Mouse (Mus musculus): ENCODE measurements at regions not wholly inside any gene's neighbourhood (a gene's known extent, or its start where the extent isn't known, plus 50 kb on each side); places are given as distances from the start of the nearest gene placed in this dataset.

DNA sequence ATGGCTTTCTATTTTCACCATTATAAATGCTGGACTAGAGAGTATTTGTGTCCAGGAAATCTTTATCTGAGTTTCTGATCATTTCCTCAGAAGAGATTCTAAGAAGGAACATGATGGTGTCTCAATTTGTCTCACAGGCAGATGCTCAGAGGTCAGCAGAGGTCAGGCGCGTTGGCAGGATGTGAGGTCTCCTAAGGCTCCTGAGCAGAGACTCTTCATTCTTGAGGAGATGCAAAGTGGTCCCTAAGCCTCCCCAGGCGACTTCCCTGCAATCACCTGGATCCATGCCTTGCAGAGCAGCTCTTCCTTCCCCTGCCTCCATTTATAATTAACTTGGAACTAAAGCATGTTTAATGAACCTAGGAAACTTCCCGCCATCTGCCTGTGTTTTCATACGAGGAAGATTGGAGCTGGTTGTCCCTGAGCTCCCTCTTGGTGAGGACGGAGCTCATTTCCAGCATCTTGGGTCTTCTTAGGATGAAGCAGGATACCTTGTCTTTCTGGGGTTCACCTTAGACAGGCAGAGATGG is 71.8 kb downstream of the Arf2 start:
- ATAC-seq (replicated peaks; ENCODE audit: low FRiP score, low read depth), result no peak
- H3K9ac ChIP-seq (ENCODE audit: low read depth, low read length), result no peak overlapping the region
- H3K4me2 ChIP-seq (ENCODE audit: low read length), result no peak overlapping the region
- no peaks in the 10 kb centered on the region for H3K4me1 ChIP-seq (replicated peaks; ENCODE audit: insufficient read depth, low read length)
- WGBS, result 61% methylated on average over 6 of the region's 6 CpGs
- H3K27ac ChIP-seq, result no peak overlapping the region
- no peaks in the 10 kb centered on the region for H3K36me3 ChIP-seq (ENCODE audit: insufficient read depth, low read length)
- TF ChIP-seq CTCF (IDR thresholded peaks at IDR 0.05; ENCODE audit: low read depth), result no peak
- H3K9me3 ChIP-seq (replicated peaks; ENCODE audit: low read length), result no peaks in the 10 kb centered on the region
- no peaks in the 10 kb centered on the region for H3K27me3 ChIP-seq (ENCODE audit: insufficient read depth, low read length)
- DNase-seq (ENCODE audit: low spot score), result no peak
- H3K4me3 ChIP-seq (replicated peaks; ENCODE audit: low read depth, low read length), result no peak overlapping the region

DNA sequence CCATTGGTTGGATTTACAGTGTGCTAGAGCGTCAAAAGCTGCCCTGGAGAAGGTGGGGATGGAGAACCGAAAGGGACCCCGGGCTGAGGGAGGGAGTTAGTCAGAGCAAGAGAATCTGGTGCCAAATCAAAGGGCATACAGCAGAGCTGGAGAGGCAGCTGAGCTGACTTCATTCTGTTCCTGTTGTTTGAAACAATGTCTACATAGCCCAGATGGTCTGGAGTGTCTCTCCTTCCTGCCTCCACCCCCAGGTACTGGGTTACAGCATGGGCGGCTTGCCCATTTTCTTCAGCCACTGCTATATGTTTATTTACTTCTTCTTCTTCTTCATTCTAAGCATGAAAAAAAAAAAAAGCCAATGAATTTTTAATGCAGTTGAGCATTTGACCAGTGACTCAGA is 78.7 kb downstream of the Arf2 start:
- WGBS, result 82% methylated on average over 4 of the region's 4 CpGs
- H3K9ac ChIP-seq (ENCODE audit: low read depth, low read length), result no peak overlapping the region
- H3K4me2 ChIP-seq (ENCODE audit: low read length), result no peak overlapping the region
- no peaks in the 10 kb centered on the region for H3K27me3 ChIP-seq (ENCODE audit: insufficient read depth, low read length)
- no peak for ATAC-seq (replicated peaks; ENCODE audit: low FRiP score, low read depth)
- H3K4me3 ChIP-seq (replicated peaks; ENCODE audit: low read depth, low read length), result no peak overlapping the region
- H3K36me3 ChIP-seq (ENCODE audit: insufficient read depth, low read length), result no peaks in the 10 kb centered on the region
- H3K4me1 ChIP-seq (replicated peaks; ENCODE audit: insufficient read depth, low read length), result no peaks in the 10 kb centered on the region
- TF ChIP-seq CTCF (IDR thresholded peaks at IDR 0.05; ENCODE audit: low read depth), result no peak
- H3K27ac ChIP-seq, result no peak overlapping the region
- DNase-seq (ENCODE audit: low spot score), result no peak
- no peaks in the 10 kb centered on the region for H3K9me3 ChIP-seq (replicated peaks; ENCODE audit: low read length)

DNA sequence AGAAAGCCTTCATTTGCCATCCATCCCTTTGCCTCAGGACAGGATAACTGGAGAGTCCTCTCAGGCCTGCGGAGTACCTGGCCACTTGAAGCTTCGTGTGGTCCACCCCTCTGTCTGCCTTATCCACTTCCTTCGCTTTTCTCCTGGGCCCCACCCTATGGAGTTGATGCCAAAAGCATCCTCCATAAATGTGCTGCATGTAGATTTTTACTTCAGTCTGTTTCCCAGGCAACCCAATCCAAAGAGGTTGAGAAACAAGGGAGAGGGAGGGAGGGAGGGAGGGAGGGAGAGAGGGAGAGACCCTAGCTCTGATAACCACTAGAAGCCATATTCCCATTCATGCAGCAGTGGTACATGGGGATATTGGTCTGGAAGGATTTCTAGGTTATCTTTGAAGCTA is 80.7 kb upstream of the Crhr1 start:
- H3K27ac ChIP-seq, result no peak overlapping the region
- H3K4me3 ChIP-seq (replicated peaks; ENCODE audit: low read depth, low read length), result no peak overlapping the region
- no peaks in the 10 kb centered on the region for H3K36me3 ChIP-seq (ENCODE audit: insufficient read depth, low read length)
- no peak for TF ChIP-seq CTCF (IDR thresholded peaks at IDR 0.05; ENCODE audit: low read depth)
- DNase-seq (ENCODE audit: low spot score) (no peak), ATAC-seq (replicated peaks; ENCODE audit: low FRiP score, low read depth) (no peak)
- 91% methylated on average over 3 of the region's 3 CpGs for WGBS
- H3K4me1 ChIP-seq (replicated peaks; ENCODE audit: insufficient read depth, low read length), result no peaks in the 10 kb centered on the region
- H3K9me3 ChIP-seq (replicated peaks; ENCODE audit: low read length), result no peaks in the 10 kb centered on the region
- H3K27me3 ChIP-seq (ENCODE audit: insufficient read depth, low read length), result no peaks in the 10 kb centered on the region
- no peak overlapping the region for H3K4me2 ChIP-seq (ENCODE audit: low read length)
- no peak overlapping the region for H3K9ac ChIP-seq (ENCODE audit: low read depth, low read length)

DNA sequence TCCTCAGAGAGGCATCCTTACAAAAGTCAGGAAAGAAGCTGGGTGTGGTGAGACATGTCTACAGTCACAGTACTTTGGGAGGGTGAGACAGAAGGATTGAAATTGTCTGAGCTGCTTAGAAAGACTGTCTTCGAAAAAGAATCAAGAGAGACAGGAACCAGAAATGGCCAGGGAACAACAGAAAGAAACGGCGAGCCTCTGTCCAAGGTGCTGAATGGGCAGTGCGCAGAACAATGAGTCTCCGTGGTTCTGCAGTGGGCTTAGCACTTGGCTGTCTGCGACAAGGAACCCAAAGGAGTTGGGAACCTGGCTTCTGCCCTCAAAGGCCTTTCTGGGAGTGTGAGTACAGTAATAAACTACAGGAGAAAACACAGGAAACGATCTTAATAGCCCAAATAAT is 79.4 kb upstream of the Crhr1 start:
- DNase-seq (ENCODE audit: low spot score), result peak; percentile 79
- H3K4me3 ChIP-seq (replicated peaks; ENCODE audit: low read depth, low read length), result no peak overlapping the region
- ATAC-seq (replicated peaks; ENCODE audit: low FRiP score, low read depth), result no peak
- H3K9me3 ChIP-seq (replicated peaks; ENCODE audit: low read length), result no peaks in the 10 kb centered on the region
- H3K36me3 ChIP-seq (ENCODE audit: insufficient read depth, low read length), result no peaks in the 10 kb centered on the region
- 21% methylated on average over 7 of the region's 7 CpGs for WGBS
- TF ChIP-seq CTCF (IDR thresholded peaks at IDR 0.05; ENCODE audit: low read depth), result no peak
- no peaks in the 10 kb centered on the region for H3K27me3 ChIP-seq (ENCODE audit: insufficient read depth, low read length)
- no peaks in the 10 kb centered on the region for H3K4me1 ChIP-seq (replicated peaks; ENCODE audit: insufficient read depth, low read length)
- H3K4me2 ChIP-seq (ENCODE audit: low read length), result no peak overlapping the region
- H3K9ac ChIP-seq (ENCODE audit: low read depth, low read length), result no peak overlapping the region
- no peak overlapping the region for H3K27ac ChIP-seq

DNA sequence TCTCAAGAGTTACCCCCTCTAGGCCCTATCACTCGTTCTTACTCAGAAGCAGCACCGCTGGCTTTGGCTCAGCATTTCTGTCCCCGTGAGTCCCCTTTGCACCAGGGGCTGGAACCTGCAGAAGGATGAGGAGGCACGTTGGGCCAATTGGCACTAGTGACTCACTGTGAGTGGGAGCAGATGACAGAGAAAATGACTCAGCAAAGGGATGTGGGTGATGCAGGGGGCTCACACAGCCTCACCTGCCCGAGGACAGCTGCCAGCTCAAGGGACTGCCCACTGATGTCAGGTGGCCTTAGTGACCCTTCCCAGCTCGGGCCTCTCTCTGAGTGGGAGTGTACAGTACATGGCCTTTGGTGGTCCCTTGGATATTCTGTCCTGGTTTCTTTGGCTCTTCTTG is 76.7 kb upstream of the Crhr1 start:
- Histone ChIP-seq H3K27ac (no peak overlapping the region), H3K27me3 (ENCODE audit: insufficient read depth, low read length) (no peaks in the 10 kb centered on the region), H3K9me3 (replicated peaks; ENCODE audit: low read length) (no peaks in the 10 kb centered on the region), H3K4me2 (ENCODE audit: low read length) (no peak overlapping the region), H3K36me3 (ENCODE audit: insufficient read depth, low read length) (no peaks in the 10 kb centered on the region), H3K9ac (ENCODE audit: low read depth, low read length) (no peak overlapping the region), H3K4me3 (replicated peaks; ENCODE audit: low read depth, low read length) (no peak overlapping the region), H3K4me1 (replicated peaks; ENCODE audit: insufficient read depth, low read length) (no peaks in the 10 kb centered on the region)
- ATAC-seq (replicated peaks; ENCODE audit: low FRiP score, low read depth), result no peak
- no peak for DNase-seq (ENCODE audit: low spot score)
- WGBS, result 71% methylated on average over 6 of the region's 6 CpGs
- TF ChIP-seq CTCF (IDR thresholded peaks at IDR 0.05; ENCODE audit: low read depth), result no peak

DNA sequence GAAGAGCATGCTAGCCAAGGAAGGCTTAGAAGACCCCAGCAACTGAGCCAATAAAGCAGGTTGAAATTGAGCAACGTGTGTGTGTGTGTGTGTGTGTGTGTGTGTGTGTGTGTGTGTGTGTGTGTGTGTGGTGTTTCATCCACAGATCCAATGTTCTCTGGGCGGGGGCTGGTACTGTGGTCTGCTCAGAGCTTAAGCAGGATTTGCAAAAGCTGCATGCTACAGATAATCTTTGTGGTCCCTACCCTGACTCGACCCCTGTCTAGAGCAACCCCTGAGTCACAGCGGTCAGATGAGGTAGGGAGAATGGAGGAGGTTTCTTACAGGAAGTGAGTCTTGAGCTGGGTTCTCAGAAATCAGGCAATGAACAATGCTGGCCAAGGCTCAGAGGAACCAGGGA is 75.6 kb upstream of the Crhr1 start:
- no peak for DNase-seq (ENCODE audit: low spot score)
- ATAC-seq (replicated peaks; ENCODE audit: low FRiP score, low read depth), result no peak
- Histone ChIP-seq H3K4me3 (replicated peaks; ENCODE audit: low read depth, low read length) (no peak overlapping the region), H3K4me2 (ENCODE audit: low read length) (no peak overlapping the region), H3K4me1 (replicated peaks; ENCODE audit: insufficient read depth, low read length) (no peaks in the 10 kb centered on the region), H3K36me3 (ENCODE audit: insufficient read depth, low read length) (no peaks in the 10 kb centered on the region), H3K27me3 (ENCODE audit: insufficient read depth, low read length) (no peaks in the 10 kb centered on the region), H3K9me3 (replicated peaks; ENCODE audit: low read length) (no peaks in the 10 kb centered on the region), H3K9ac (ENCODE audit: low read depth, low read length) (no peak overlapping the region), H3K27ac (no peak overlapping the region)
- WGBS, result 81% methylated on average over 4 of the region's 4 CpGs
- TF ChIP-seq CTCF (IDR thresholded peaks at IDR 0.05; ENCODE audit: low read depth), result no peak

DNA sequence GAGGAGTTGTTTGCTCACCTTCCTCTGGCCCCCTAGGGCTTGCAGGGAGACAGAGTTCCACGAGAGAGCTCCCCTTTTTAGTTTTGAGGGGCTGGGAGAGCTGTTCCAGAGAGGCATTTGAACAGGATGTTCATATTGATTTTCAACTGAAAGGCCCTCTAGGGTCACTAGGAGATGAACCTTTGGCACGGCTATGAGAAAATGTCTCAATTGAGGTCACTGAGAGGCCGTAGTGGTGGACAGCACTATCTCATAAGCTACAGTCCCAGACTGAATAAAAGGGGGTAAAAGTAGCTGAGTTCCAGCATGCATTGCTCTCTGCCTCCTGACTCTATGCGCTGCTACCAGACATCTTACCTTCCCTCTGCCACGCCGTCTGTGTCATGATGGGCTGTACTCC is 74.1 kb upstream of the Crhr1 start:
- no peak for TF ChIP-seq CTCF (IDR thresholded peaks at IDR 0.05; ENCODE audit: low read depth)
- H3K9ac ChIP-seq (ENCODE audit: low read depth, low read length), result no peak overlapping the region
- DNase-seq (ENCODE audit: low spot score) (no peak), ATAC-seq (replicated peaks; ENCODE audit: low FRiP score, low read depth) (no peak)
- no peak overlapping the region for H3K4me2 ChIP-seq (ENCODE audit: low read length)
- H3K4me3 ChIP-seq (replicated peaks; ENCODE audit: low read depth, low read length), result no peak overlapping the region
- H3K4me1 ChIP-seq (replicated peaks; ENCODE audit: insufficient read depth, low read length), result no peaks in the 10 kb centered on the region
- H3K27ac ChIP-seq, result no peak overlapping the region
- no peaks in the 10 kb centered on the region for H3K36me3 ChIP-seq (ENCODE audit: insufficient read depth, low read length)
- H3K9me3 ChIP-seq (replicated peaks; ENCODE audit: low read length), result no peaks in the 10 kb centered on the region
- 71% methylated on average over 6 of the region's 6 CpGs for WGBS
- H3K27me3 ChIP-seq (ENCODE audit: insufficient read depth, low read length), result no peaks in the 10 kb centered on the region
